Mouse (Mus musculus) C2C12 (cell line): Measurements from ENCODE around the gene Rnf34.

Experiments
- CEBPB ChIP-seq: IDR thresholded peaks from one replicate; pipeline ENCODE4 v1.6.1; 2011; ENCODE audit warnings: low read depth, mild to moderate bottlenecking, control low read depth, moderate library complexity
- CTCF ChIP-seq: IDR thresholded peaks from one replicate; pipeline ENCODE4 v1.5.1; 2011; ENCODE audit not compliant: control insufficient read depth, insufficient read depth, insufficient read length
- FOSL1 ChIP-seq: IDR thresholded peaks from one replicate; pipeline ENCODE4 v1.8.0; 2011; ENCODE audit warnings: mild to moderate bottlenecking, low read length; ENCODE audit not compliant: poor library complexity, insufficient read depth, severe bottlenecking
- MYOD1 ChIP-seq: IDR thresholded peaks from one replicate; pipeline ENCODE4 v1.6.1; 2011; ENCODE audit warnings: low read depth; ENCODE audit not compliant: control insufficient read depth, insufficient read length
- USF1 ChIP-seq: IDR thresholded peaks from one replicate; pipeline ENCODE4 v1.6.1; 2011; ENCODE audit warnings: low read depth, mild to moderate bottlenecking, control low read depth, moderate library complexity

DNA sequence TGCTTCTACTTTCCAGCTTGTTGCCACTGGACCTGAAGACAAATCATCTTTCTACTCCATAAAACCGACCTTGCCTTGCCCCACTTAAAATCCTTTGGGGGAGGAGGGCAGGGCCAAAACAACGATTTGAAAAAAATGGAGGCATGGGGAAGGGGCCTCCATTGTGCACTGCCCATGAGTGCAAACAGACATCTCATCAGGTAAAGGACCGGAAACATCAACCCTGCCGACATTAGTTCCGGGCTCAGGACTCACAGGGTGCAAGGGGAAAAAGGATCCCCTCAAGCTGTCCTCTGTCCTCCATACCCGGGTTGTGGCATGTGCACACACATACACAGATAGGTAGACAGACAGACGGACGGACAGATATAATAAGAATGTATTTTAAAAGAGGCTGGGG is 24.7 kb upstream of the Rnf34 start:
- TF ChIP-seq CEBPB (no peak), CTCF (no peak), FOSL1 (no peak), USF1 (no peak), MYOD1 (no peak)
